Mouse (Mus musculus) liver, embryonic 14.5 days (tissue): Measurements from ENCODE around the gene Gm10644. TPM values are rescaled to one million over a fixed set of nuclear protein-coding genes. Genes with fewer than 3 reads are reported as not detected.

ENCODE experiments used
- ATAC-seq: fragments of 200-750 bp; cut with Nextera tagmentation; 2 replicates; pipeline ENCODE4 v1.8.0; 2017; ENCODE audit warnings: moderate number of reproducible peaks, mild to moderate bottlenecking, moderate library complexity; ENCODE audit not compliant: insufficient read depth
- DNase-seq, 3 experiments: peaks; one replicate each; pipeline ENCODE4 v3.0.0-alpha.2; 2012 to 2013; ENCODE audit warnings: low read depth in 3 of 3, low spot score in 3 of 3
- H3K27ac ChIP-seq: fragments of 300-500 bp; sonication (generic); 2 replicates; pipeline ENCODE4 v1.5.1; 2014; ENCODE audit warnings: moderate library complexity, mild to moderate bottlenecking, control low read depth, inconsistent platforms
- H3K27me3 ChIP-seq: fragments of 300-500 bp; sonication (generic); 2 replicates; pipeline ENCODE4 v1.6.1; 2014; ENCODE audit warnings: mild to moderate bottlenecking, low read length, moderate library complexity; ENCODE audit not compliant: control insufficient read depth, insufficient read depth
- H3K36me3 ChIP-seq: fragments of 300-500 bp; sonication (generic); replicated peaks from 2 replicates; pipeline ENCODE4 v1.6.1; 2014; ENCODE audit warnings: low read depth; ENCODE audit not compliant: control insufficient read depth, insufficient read depth
- H3K4me1 ChIP-seq, 2 experiments: fragments of 200-500 bp in 1 of 2; fragments of 300-500 bp in 1 of 2; sonication (generic) in 1 of 2; replicated peaks; 2 replicates each; pipeline ENCODE4 v1.6.1; 2012 to 2014; ENCODE audit warnings: antibody characterized with exemption in 1 of 2, inconsistent platforms in 1 of 2, low read length in 1 of 2; ENCODE audit not compliant: control insufficient read depth in 2 of 2, insufficient read depth in 2 of 2
- H3K4me2 ChIP-seq: fragments of 300-500 bp; sonication (generic); 2 replicates; pipeline ENCODE4 v1.6.1; 2014; ENCODE audit warnings: low read depth, mild to moderate bottlenecking, control low read depth, moderate library complexity
- H3K4me3 ChIP-seq, 2 experiments: fragments of 200-500 bp in 1 of 2; fragments of 300-500 bp in 1 of 2; sonication (generic) in 1 of 2; 2 replicates each; pipeline ENCODE4 v1.5.1; 2012 to 2014; ENCODE audit warnings: low read depth in 2 of 2, low read length in 2 of 2, mild to moderate bottlenecking in 2 of 2, control low read depth in 1 of 2, inconsistent platforms in 1 of 2, moderate library complexity in 1 of 2; ENCODE audit not compliant: insufficient read depth in 1 of 2
- H3K9ac ChIP-seq: fragments of 300-500 bp; sonication (generic); replicated peaks from 2 replicates; pipeline ENCODE4 v1.6.1; 2014; ENCODE audit warnings: mild to moderate bottlenecking, control low read depth, moderate library complexity
- H3K9me3 ChIP-seq: fragments of 300-500 bp; sonication (generic); 2 replicates; pipeline ENCODE4 v1.6.1; 2016; ENCODE audit warnings: low read length, mixed read lengths; ENCODE audit not compliant: control insufficient read depth
- CTCF ChIP-seq: IDR thresholded peaks from 2 replicates; pipeline ENCODE4 v1.5.1; 2016; ENCODE audit warnings: antibody characterized with exemption, low read depth, control low read depth
- EP300 ChIP-seq: IDR thresholded peaks from 2 replicates; pipeline ENCODE4 v1.6.1; 2016; ENCODE audit warnings: antibody characterized with exemption, low read depth
- WGBS: fragments of 180-500 bp; shearing (Covaris S2); extraction: QIAGEN DNeasy Blood & Tissue Kit; methylation state at CpG from one replicate; pipeline ENCODE4 v1.1.7; 2014; ENCODE audit not compliant: insufficient replicate concordance; 5-methylcytosine and 5-hydroxymethylcytosine counted together
- polyA plus RNA-seq, 2 experiments: library from polyadenylated mRNA; depleted of rRNA in 1 of 2; stranded (reverse) in 1 of 2; unstranded in 1 of 2; fragments of >200 nt; fragmentation: Nextera tagmentation in 1 of 2; extraction: Ambion mirVana in 1 of 2; gene quantifications; 2 replicates each; pipeline versions ENCODE4 v1.2.1 to v1.2.3; 2012 to 2014

Gm10644 gene
- polyA plus RNA-seq, 2 experiments = 0.09 to 0.30 TPM

DNA sequence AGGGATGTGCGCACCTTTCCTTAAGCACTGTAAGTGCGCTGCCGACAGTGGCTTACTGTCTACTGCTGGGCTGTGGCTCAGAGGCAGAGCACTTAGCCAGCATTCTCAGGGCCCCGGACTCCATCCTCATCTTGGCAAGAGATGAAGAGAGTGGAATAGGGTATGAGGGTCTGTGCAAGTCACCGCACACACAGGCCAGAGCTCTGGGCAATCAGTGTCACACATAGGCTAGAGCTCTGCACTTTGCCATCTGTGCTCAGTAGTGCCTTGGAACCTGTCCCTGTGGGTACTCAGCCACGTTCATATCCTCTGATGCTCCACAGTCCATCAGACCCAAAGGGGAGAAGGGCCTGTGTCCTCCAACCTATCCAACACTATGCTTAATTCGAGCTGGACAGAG, 26.5 kb upstream of the Gm10644 start:
- H3K4me2 ChIP-seq = no peak overlapping the region
- DNase-seq (no peak), ATAC-seq (no peak)
- TF ChIP-seq CTCF = no peak
- no peak for TF ChIP-seq EP300
- H3K9ac ChIP-seq = no peak overlapping the region
- no peaks in the 10 kb centered on the region for H3K27me3 ChIP-seq
- peaks cover 7% of the 10 kb centered on the region for H3K36me3 ChIP-seq
- H3K9me3 ChIP-seq = no peaks in the 10 kb centered on the region
- WGBS = 86% methylated on average over 7 of the region's 7 CpGs
- H3K27ac ChIP-seq = no peak overlapping the region
- H3K4me1 ChIP-seq = peaks cover 0 to 8% of the 10 kb centered on the region in 2 experiments; a peak in 1 of 4 replicates
- no peak overlapping the region for H3K4me3 ChIP-seq

DNA sequence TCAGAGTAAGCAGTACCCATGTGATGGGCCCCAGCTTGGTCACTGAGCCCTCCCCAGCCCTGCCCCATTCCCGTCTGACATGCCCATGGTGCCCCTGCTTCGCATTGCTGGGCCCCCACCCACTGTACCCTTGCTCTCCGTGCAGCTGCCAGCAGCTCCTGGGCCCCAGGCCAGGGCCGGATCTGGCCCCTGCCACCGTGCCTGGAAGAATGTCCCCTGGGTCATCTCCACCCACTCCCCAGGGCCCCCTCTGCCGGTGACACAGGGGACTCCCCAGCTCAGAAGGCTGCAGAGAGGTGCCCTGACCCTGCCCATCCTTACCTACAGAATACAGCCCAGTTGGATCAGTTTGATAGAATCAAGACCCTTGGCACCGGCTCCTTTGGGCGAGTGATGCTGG, 25.8 kb upstream of the Gm10644 start:
- Histone ChIP-seq H3K4me3 (no peak overlapping the region), H3K9me3 (no peaks in the 10 kb centered on the region), H3K9ac (no peak overlapping the region), H3K4me1 (peaks cover 0 to 8% of the 10 kb centered on the region in 2 experiments; a peak in 1 of 4 replicates), H3K27ac (no peak overlapping the region), H3K4me2 (no peak overlapping the region), H3K36me3 (peaks cover 5% of the 10 kb centered on the region), H3K27me3 (no peaks in the 10 kb centered on the region)
- DNase-seq (no peak), ATAC-seq (0 out of 2 replicates have a peak, but pooled peaks have one; percentile 17)
- 76% methylated on average over 8 of the region's 8 CpGs for WGBS
- TF ChIP-seq EP300 (no peak), CTCF (no peak; the same call in 1 of the 2 replicates)

DNA sequence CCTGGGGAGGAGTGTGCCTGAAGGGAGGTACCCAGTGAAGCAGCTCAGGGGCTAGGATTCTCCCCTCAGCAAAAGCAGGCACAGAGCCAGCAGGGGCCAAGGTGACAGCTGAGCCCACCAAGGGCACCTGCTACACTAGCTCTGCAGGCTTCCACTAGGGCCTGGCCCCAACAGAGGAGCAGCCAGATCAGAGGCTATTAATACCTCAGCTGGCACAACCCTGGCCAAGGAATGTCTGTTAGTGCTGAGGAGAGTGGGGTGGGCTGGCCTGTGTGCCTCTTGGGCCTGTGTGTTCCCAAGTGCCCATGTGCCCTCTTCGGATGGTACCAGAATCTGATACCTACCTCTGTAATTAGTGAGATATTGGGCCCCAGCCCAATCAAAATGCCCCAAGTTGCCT, 25.2 kb upstream of the Gm10644 start:
- ATAC-seq = no peak
- DNase-seq = no peak

DNA sequence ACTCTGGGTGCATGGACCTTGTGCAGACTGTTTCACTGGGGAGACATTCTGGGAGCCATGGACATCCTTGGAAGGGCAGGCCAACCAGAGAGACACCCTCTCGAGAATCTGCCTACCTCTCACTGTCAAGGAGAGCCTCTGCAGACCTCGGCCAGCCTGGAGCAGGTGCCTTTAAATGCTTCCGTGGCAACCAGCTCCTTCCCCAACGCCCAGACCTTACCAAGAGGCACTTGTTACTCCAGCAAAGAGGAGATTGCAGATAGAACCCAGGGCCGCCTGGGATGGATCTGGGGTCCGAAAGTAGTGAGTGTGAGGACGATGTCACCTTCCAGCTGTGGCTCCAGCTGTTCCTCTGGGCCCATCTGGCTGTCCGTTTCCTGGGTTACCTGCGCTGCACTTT, 23.2 kb upstream of the Gm10644 start:
- Histone ChIP-seq H3K4me2 (no peak overlapping the region), H3K36me3 (peaks cover 2% of the 10 kb centered on the region), H3K4me3 (no peak overlapping the region), H3K27ac (no peak overlapping the region), H3K9me3 (no peaks in the 10 kb centered on the region), H3K4me1 (peaks cover 0 to 13% of the 10 kb centered on the region in 2 experiments; a peak in 2 of 4 replicates), H3K27me3 (no peaks in the 10 kb centered on the region), H3K9ac (no peak overlapping the region)
- no peak for ATAC-seq
- 72% methylated on average over 9 of the region's 9 CpGs for WGBS
- TF ChIP-seq EP300 (no peak), CTCF (no peak)
- no peak for DNase-seq

More for the DNA sequence above, 25.2 kb upstream of the Gm10644 start:
- H3K27me3 ChIP-seq = no peaks in the 10 kb centered on the region
- no peak for TF ChIP-seq EP300
- TF ChIP-seq CTCF = no peak
- H3K9ac ChIP-seq = no peak overlapping the region
- no peak overlapping the region for H3K4me3 ChIP-seq
- no peak overlapping the region for H3K4me2 ChIP-seq
- H3K36me3 ChIP-seq = peaks cover 5% of the 10 kb centered on the region
- H3K4me1 ChIP-seq = peaks cover 0 to 8% of the 10 kb centered on the region in 2 experiments; a peak in 1 of 4 replicates
- WGBS = 75% methylated on average over 1 of the region's 1 CpGs
- no peaks in the 10 kb centered on the region for H3K9me3 ChIP-seq
- no peak overlapping the region for H3K27ac ChIP-seq

DNA sequence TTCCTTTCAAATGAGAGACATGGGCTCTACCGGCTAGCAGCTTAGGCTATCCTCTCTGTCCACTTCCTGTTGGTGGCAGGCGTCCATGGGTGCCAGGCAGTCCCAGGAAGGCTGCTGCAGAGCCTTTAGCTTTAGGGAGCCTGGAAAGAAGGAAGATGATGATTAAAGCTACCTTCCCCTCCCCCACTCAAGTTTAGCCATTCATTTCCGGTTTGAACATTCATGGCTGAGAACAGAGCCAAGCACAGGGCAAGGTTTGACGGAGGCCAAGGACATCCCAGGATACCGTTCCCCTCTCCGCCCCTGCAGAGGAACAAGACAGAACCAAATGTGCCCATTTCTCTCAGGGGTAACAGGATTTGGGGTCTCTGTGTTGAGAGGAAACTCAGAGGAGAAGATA, 22.6 kb upstream of the Gm10644 start:
- H3K4me1 ChIP-seq = peaks cover 0 to 13% of the 10 kb centered on the region in 2 experiments; a peak in 2 of 4 replicates
- H3K4me2 ChIP-seq = no peak overlapping the region
- ATAC-seq (no peak), DNase-seq (no peak)
- H3K27ac ChIP-seq = no peak overlapping the region
- no peak overlapping the region for H3K9ac ChIP-seq
- H3K36me3 ChIP-seq = peaks cover 2% of the 10 kb centered on the region
- H3K9me3 ChIP-seq = no peaks in the 10 kb centered on the region
- H3K27me3 ChIP-seq = no peaks in the 10 kb centered on the region
- no peak overlapping the region for H3K4me3 ChIP-seq
- no peak for TF ChIP-seq EP300
- no peak for TF ChIP-seq CTCF
- WGBS = 51% methylated on average over 6 of the region's 6 CpGs
